Mouse (Mus musculus): Measurements from ENCODE around the gene Calb2. TPM values are rescaled to one million over a fixed set of nuclear protein-coding genes. Genes with fewer than 3 reads are reported as not detected.
A peak's percentile ranks its signal among the peaks of the same experiment; 100 is the strongest.

Calb2 gene
- polyA plus RNA-seq (2012; ENCODE audit: insufficient read depth, insufficient read length, missing spikeins) = not detected in 2 replicates

- H3K4me1 ChIP-seq (ENCODE audit: control insufficient read depth, insufficient read depth, insufficient read length, low read length) = no peaks in the 10 kb centered on the region
- no peak within 1 kb of the TSS for H3K27ac ChIP-seq (replicated peaks; ENCODE audit: low read depth, low read length)
- no peak within 1 kb of the TSS for H3K4me3 ChIP-seq (ENCODE audit: insufficient read depth, low read depth, low read length)
Measured at GRCm38 (mm10) chr8:110168046-110168445, at the start of gene Calb2. Gene Calb2 (minus strand): TSS chr8:110168210.

GRCm38 (mm10) chr8:110217681-110218131 lies 49.7 kb upstream of the Calb2 start:
- Histone ChIP-seq H3K27ac (replicated peaks; ENCODE audit: low read depth, low read length) (no peak overlapping the region), H3K4me1 (ENCODE audit: control insufficient read depth, insufficient read depth, insufficient read length, low read length) (no peaks in the 10 kb centered on the region), H3K4me3 (ENCODE audit: insufficient read depth, low read depth, low read length) (peak overlapping the region; percentile 80)

- Histone ChIP-seq H3K4me1 (ENCODE audit: control insufficient read depth, insufficient read depth, insufficient read length, low read length) (no peaks in the 10 kb centered on the region), H3K27ac (replicated peaks; ENCODE audit: low read depth, low read length) (no peak overlapping the region), H3K4me3 (ENCODE audit: insufficient read depth, low read depth, low read length) (peak overlapping the region; percentile 34)
Measured at GRCm38 (mm10) chr8:110217198-110217597, 49.2 kb upstream of the Calb2 start.

GRCm38 (mm10) chr8:110216253-110216652 lies 48.2 kb upstream of the Calb2 start:
- Histone ChIP-seq H3K27ac (replicated peaks; ENCODE audit: low read depth, low read length) (no peak overlapping the region), H3K4me1 (ENCODE audit: control insufficient read depth, insufficient read depth, insufficient read length, low read length) (no peaks in the 10 kb centered on the region), H3K4me3 (ENCODE audit: insufficient read depth, low read depth, low read length) (no peak overlapping the region)

GRCm38 (mm10) chr8:110215365-110215764 lies 47.4 kb upstream of the Calb2 start, which contains the start of gene Cmtr2:
Gene Cmtr2 (plus strand): TSS chr8:110215665.
- H3K27ac ChIP-seq (replicated peaks; ENCODE audit: low read depth, low read length) = no peak within 1 kb of the TSS
- no peaks in the 10 kb centered on the region for H3K4me1 ChIP-seq (ENCODE audit: control insufficient read depth, insufficient read depth, insufficient read length, low read length)
- no peak within 1 kb of the TSS for H3K4me3 ChIP-seq (ENCODE audit: insufficient read depth, low read depth, low read length)

GRCm38 (mm10) chr8:110201806-110202205 lies 33.8 kb upstream of the Calb2 start:
- no peaks in the 10 kb centered on the region for H3K4me1 ChIP-seq (ENCODE audit: control insufficient read depth, insufficient read depth, insufficient read length, low read length)
- no peak overlapping the region for H3K4me3 ChIP-seq (ENCODE audit: insufficient read depth, low read depth, low read length)
- H3K27ac ChIP-seq (replicated peaks; ENCODE audit: low read depth, low read length) = no peak overlapping the region

GRCm38 (mm10) chr8:110196678-110197077 lies 28.7 kb upstream of the Calb2 start:
- H3K4me1 ChIP-seq (ENCODE audit: control insufficient read depth, insufficient read depth, insufficient read length, low read length) = no peaks in the 10 kb centered on the region

GRCm38 (mm10) chr8:110188961-110189750 lies 21.1 kb upstream of the Calb2 start:
- Histone ChIP-seq H3K4me3 (ENCODE audit: insufficient read depth, low read depth, low read length) (no peak overlapping the region), H3K4me1 (ENCODE audit: control insufficient read depth, insufficient read depth, insufficient read length, low read length) (no peaks in the 10 kb centered on the region), H3K27ac (replicated peaks; ENCODE audit: low read depth, low read length) (no peak overlapping the region)

More at GRCm38 (mm10) chr8:110196678-110197077, 28.7 kb upstream of the Calb2 start:
- no peak overlapping the region for H3K4me3 ChIP-seq (ENCODE audit: insufficient read depth, low read depth, low read length)
- no peak overlapping the region for H3K27ac ChIP-seq (replicated peaks; ENCODE audit: low read depth, low read length)

- Histone ChIP-seq H3K27ac (replicated peaks; ENCODE audit: low read depth, low read length) (no peak overlapping the region), H3K4me3 (ENCODE audit: insufficient read depth, low read depth, low read length) (no peak overlapping the region), H3K4me1 (ENCODE audit: control insufficient read depth, insufficient read depth, insufficient read length, low read length) (no peaks in the 10 kb centered on the region)
Measured at GRCm38 (mm10) chr8:110185538-110185937, 17.5 kb upstream of the Calb2 start.

GRCm38 (mm10) chr8:110183748-110184147 lies 15.7 kb upstream of the Calb2 start:
- H3K4me1 ChIP-seq (ENCODE audit: control insufficient read depth, insufficient read depth, insufficient read length, low read length) = no peaks in the 10 kb centered on the region
- no peak overlapping the region for H3K27ac ChIP-seq (replicated peaks; ENCODE audit: low read depth, low read length)

GRCm38 (mm10) chr8:110182735-110183367 lies 14.8 kb upstream of the Calb2 start:
- no peak overlapping the region for H3K27ac ChIP-seq (replicated peaks; ENCODE audit: low read depth, low read length)
- H3K4me3 ChIP-seq (ENCODE audit: insufficient read depth, low read depth, low read length) = no peak overlapping the region
- H3K4me1 ChIP-seq (ENCODE audit: control insufficient read depth, insufficient read depth, insufficient read length, low read length) = no peaks in the 10 kb centered on the region

More at GRCm38 (mm10) chr8:110183748-110184147, 15.7 kb upstream of the Calb2 start:
- no peak overlapping the region for H3K4me3 ChIP-seq (ENCODE audit: insufficient read depth, low read depth, low read length)

GRCm38 (mm10) chr8:110177359-110178155 lies 9.5 kb upstream of the Calb2 start:
- Histone ChIP-seq H3K4me1 (ENCODE audit: control insufficient read depth, insufficient read depth, insufficient read length, low read length) (no peaks in the 10 kb centered on the region), H3K27ac (replicated peaks; ENCODE audit: low read depth, low read length) (no peak overlapping the region), H3K4me3 (ENCODE audit: insufficient read depth, low read depth, low read length) (no peak overlapping the region)

GRCm38 (mm10) chr8:110174826-110175225 lies 6.8 kb upstream of the Calb2 start:
- no peak overlapping the region for H3K4me3 ChIP-seq (ENCODE audit: insufficient read depth, low read depth, low read length)
- no peaks in the 10 kb centered on the region for H3K4me1 ChIP-seq (ENCODE audit: control insufficient read depth, insufficient read depth, insufficient read length, low read length)
- no peak overlapping the region for H3K27ac ChIP-seq (replicated peaks; ENCODE audit: low read depth, low read length)

GRCm38 (mm10) chr8:110172161-110172560 lies 4.2 kb upstream of the Calb2 start:
- Histone ChIP-seq H3K4me1 (ENCODE audit: control insufficient read depth, insufficient read depth, insufficient read length, low read length) (no peaks in the 10 kb centered on the region), H3K27ac (replicated peaks; ENCODE audit: low read depth, low read length) (no peak overlapping the region), H3K4me3 (ENCODE audit: insufficient read depth, low read depth, low read length) (no peak overlapping the region)

GRCm38 (mm10) chr8:110166270-110166669 lies 1.7 kb downstream of the Calb2 start:
- Histone ChIP-seq H3K4me1 (ENCODE audit: control insufficient read depth, insufficient read depth, insufficient read length, low read length) (no peaks in the 10 kb centered on the region), H3K4me3 (ENCODE audit: insufficient read depth, low read depth, low read length) (no peak overlapping the region), H3K27ac (replicated peaks; ENCODE audit: low read depth, low read length) (no peak overlapping the region)

All from brown adipose tissue, adult 24 weeks (tissue).